Mouse (Mus musculus) liver, embryonic 14.5 days (tissue): ENCODE measurements around the gene Vav2.

Source experiments
- CTCF ChIP-seq: IDR thresholded peaks from 2 replicates; pipeline ENCODE4 v1.5.1; 2016; ENCODE audit warnings: antibody characterized with exemption, low read depth, control low read depth
- EP300 ChIP-seq: IDR thresholded peaks from 2 replicates; pipeline ENCODE4 v1.6.1; 2016; ENCODE audit warnings: antibody characterized with exemption, low read depth

DNA sequence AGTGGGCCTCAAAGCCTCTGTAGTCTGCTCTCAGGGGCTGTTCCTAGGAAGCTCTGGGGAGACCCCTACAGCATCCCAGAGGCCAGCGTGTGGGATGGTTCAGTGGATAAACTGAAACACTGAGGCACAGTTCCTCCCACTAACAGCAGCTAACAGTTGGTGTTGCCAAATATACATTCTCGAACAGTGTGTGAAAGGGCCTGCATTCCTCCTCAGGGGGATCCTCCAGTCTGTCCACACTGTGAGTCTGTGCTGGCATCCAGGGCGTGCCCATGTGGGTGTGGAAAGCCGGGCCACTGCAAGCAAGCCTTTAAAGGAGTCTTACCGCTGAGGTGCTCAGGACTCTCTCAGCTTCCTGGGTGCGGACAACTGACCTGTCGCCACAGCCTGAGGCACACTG lies 200.3 kb downstream of the Vav2 start:
- TF ChIP-seq CTCF (no peak), EP300 (no peak)
